Mouse (Mus musculus): ENCODE measurements at regions not wholly inside any gene's neighbourhood (a gene's known extent, or its start where the extent isn't known, plus 50 kb on each side); places are given as distances from the start of the nearest gene placed in this dataset.

- WGBS, result 87% methylated on average over 6 of the region's 6 CpGs
- no peak for DNase-seq
- no peak overlapping the region for H3K4me3 ChIP-seq (ENCODE audit: insufficient read depth, low read depth, low read length)
- H3K36me3 ChIP-seq (ENCODE audit: control insufficient read depth, insufficient read depth, low read length), result no peaks in the 10 kb centered on the region
- no peaks in the 10 kb centered on the region for H3K4me1 ChIP-seq (ENCODE audit: control insufficient read depth, insufficient read depth, low read length)
- H3K27ac ChIP-seq (ENCODE audit: insufficient read depth, low read depth, low read length), result no peak overlapping the region
- TF ChIP-seq CTCF (conservative IDR thresholded peaks at IDR 0.05; ENCODE audit: insufficient read depth, insufficient read length, low read depth, low read length), result no peak
- TF ChIP-seq POLR2A (IDR thresholded peaks at IDR 0.05; ENCODE audit: low read depth, low read length), result no peak
- no peaks in the 10 kb centered on the region for H3K27me3 ChIP-seq (replicated peaks; ENCODE audit: control insufficient read depth, insufficient read depth, low read length)
These were observed 293.0 kb upstream of the Spred2 start for GRCm38 (mm10) chr11:19631055-19631695.

GRCm38 (mm10) chr11:19632477-19632876 lies 291.7 kb upstream of the Spred2 start:
- Histone ChIP-seq H3K4me1 (ENCODE audit: control insufficient read depth, insufficient read depth, low read length) (no peaks in the 10 kb centered on the region), H3K27me3 (replicated peaks; ENCODE audit: control insufficient read depth, insufficient read depth, low read length) (no peaks in the 10 kb centered on the region), H3K36me3 (ENCODE audit: control insufficient read depth, insufficient read depth, low read length) (no peaks in the 10 kb centered on the region), H3K27ac (ENCODE audit: insufficient read depth, low read depth, low read length) (no peak overlapping the region), H3K4me3 (ENCODE audit: insufficient read depth, low read depth, low read length) (no peak overlapping the region)
- TF ChIP-seq POLR2A (IDR thresholded peaks at IDR 0.05; ENCODE audit: low read depth, low read length), result no peak
- TF ChIP-seq CTCF (conservative IDR thresholded peaks at IDR 0.05; ENCODE audit: insufficient read depth, insufficient read length, low read depth, low read length), result no peak
- no peak for DNase-seq
- WGBS, result 70% methylated on average over 5 of the region's 5 CpGs

- WGBS, result 78% methylated on average over 5 of the region's 5 CpGs
- Histone ChIP-seq H3K4me3 (ENCODE audit: insufficient read depth, low read depth, low read length) (no peak overlapping the region), H3K36me3 (ENCODE audit: control insufficient read depth, insufficient read depth, low read length) (no peaks in the 10 kb centered on the region), H3K27me3 (replicated peaks; ENCODE audit: control insufficient read depth, insufficient read depth, low read length) (no peaks in the 10 kb centered on the region), H3K27ac (ENCODE audit: insufficient read depth, low read depth, low read length) (no peak overlapping the region), H3K4me1 (ENCODE audit: control insufficient read depth, insufficient read depth, low read length) (no peaks in the 10 kb centered on the region)
- no peak for TF ChIP-seq POLR2A (IDR thresholded peaks at IDR 0.05; ENCODE audit: low read depth, low read length)
- no peak for TF ChIP-seq CTCF (conservative IDR thresholded peaks at IDR 0.05; ENCODE audit: insufficient read depth, insufficient read length, low read depth, low read length)
- DNase-seq, result no peak
These were observed 290.6 kb upstream of the Spred2 start for GRCm38 (mm10) chr11:19633621-19634020.

GRCm38 (mm10) chr11:19641153-19641552 lies 283.0 kb upstream of the Spred2 start:
- H3K4me1 ChIP-seq (ENCODE audit: control insufficient read depth, insufficient read depth, low read length), result no peaks in the 10 kb centered on the region
- no peak for TF ChIP-seq CTCF (conservative IDR thresholded peaks at IDR 0.05; ENCODE audit: insufficient read depth, insufficient read length, low read depth, low read length)
- peak; percentile 25 for DNase-seq
- H3K27ac ChIP-seq (ENCODE audit: insufficient read depth, low read depth, low read length), result no peak overlapping the region
- WGBS, result 65% methylated on average over 8 of the region's 8 CpGs
- H3K27me3 ChIP-seq (replicated peaks; ENCODE audit: control insufficient read depth, insufficient read depth, low read length), result no peaks in the 10 kb centered on the region
- no peak overlapping the region for H3K4me3 ChIP-seq (ENCODE audit: insufficient read depth, low read depth, low read length)
- no peaks in the 10 kb centered on the region for H3K36me3 ChIP-seq (ENCODE audit: control insufficient read depth, insufficient read depth, low read length)

GRCm38 (mm10) chr11:19644116-19644795 lies 279.9 kb upstream of the Spred2 start:
- no peaks in the 10 kb centered on the region for H3K4me1 ChIP-seq (ENCODE audit: control insufficient read depth, insufficient read depth, low read length)
- H3K27me3 ChIP-seq (replicated peaks; ENCODE audit: control insufficient read depth, insufficient read depth, low read length), result no peaks in the 10 kb centered on the region
- 73% methylated on average over 7 of the region's 7 CpGs for WGBS
- peak; percentile 1 for DNase-seq
- no peak overlapping the region for H3K27ac ChIP-seq (ENCODE audit: insufficient read depth, low read depth, low read length)
- TF ChIP-seq CTCF (conservative IDR thresholded peaks at IDR 0.05; ENCODE audit: insufficient read depth, insufficient read length, low read depth, low read length), result no peak
- TF ChIP-seq POLR2A (IDR thresholded peaks at IDR 0.05; ENCODE audit: low read depth, low read length), result no peak
- H3K36me3 ChIP-seq (ENCODE audit: control insufficient read depth, insufficient read depth, low read length), result no peaks in the 10 kb centered on the region
- no peak overlapping the region for H3K4me3 ChIP-seq (ENCODE audit: insufficient read depth, low read depth, low read length)

- 82% methylated on average over 5 of the region's 5 CpGs for WGBS
- no peak for TF ChIP-seq POLR2A (IDR thresholded peaks at IDR 0.05; ENCODE audit: low read depth, low read length)
- no peak for TF ChIP-seq CTCF (conservative IDR thresholded peaks at IDR 0.05; ENCODE audit: insufficient read depth, insufficient read length, low read depth, low read length)
These were observed 279.1 kb upstream of the Spred2 start for GRCm38 (mm10) chr11:19645106-19645505.

GRCm38 (mm10) chr11:19651522-19651921 lies 272.7 kb upstream of the Spred2 start:
- TF ChIP-seq CTCF (conservative IDR thresholded peaks at IDR 0.05; ENCODE audit: insufficient read depth, insufficient read length, low read depth, low read length) (no peak), POLR2A (IDR thresholded peaks at IDR 0.05; ENCODE audit: low read depth, low read length) (no peak)
- Histone ChIP-seq H3K4me1 (ENCODE audit: control insufficient read depth, insufficient read depth, low read length) (no peaks in the 10 kb centered on the region), H3K27me3 (replicated peaks; ENCODE audit: control insufficient read depth, insufficient read depth, low read length) (no peaks in the 10 kb centered on the region), H3K4me3 (ENCODE audit: insufficient read depth, low read depth, low read length) (no peak overlapping the region), H3K27ac (ENCODE audit: insufficient read depth, low read depth, low read length) (no peak overlapping the region), H3K36me3 (ENCODE audit: control insufficient read depth, insufficient read depth, low read length) (no peaks in the 10 kb centered on the region)
- WGBS, result 93% methylated on average over 6 of the region's 6 CpGs
- no peak for DNase-seq

More at GRCm38 (mm10) chr11:19645106-19645505, 279.1 kb upstream of the Spred2 start:
- Histone ChIP-seq H3K36me3 (ENCODE audit: control insufficient read depth, insufficient read depth, low read length) (no peaks in the 10 kb centered on the region), H3K4me1 (ENCODE audit: control insufficient read depth, insufficient read depth, low read length) (no peaks in the 10 kb centered on the region), H3K27me3 (replicated peaks; ENCODE audit: control insufficient read depth, insufficient read depth, low read length) (no peaks in the 10 kb centered on the region), H3K4me3 (ENCODE audit: insufficient read depth, low read depth, low read length) (no peak overlapping the region), H3K27ac (ENCODE audit: insufficient read depth, low read depth, low read length) (no peak overlapping the region)
- DNase-seq, result no peak

Measured in kidney, adult 2 months (tissue).